Mouse (Mus musculus): ENCODE results near the gene Trmt61a.
A peak's percentile ranks its signal among the peaks of the same experiment; 100 is the strongest.
"Not testable (repeated sequence)": the region's sequence is repeated elsewhere in the genome, so short reads cannot be mapped to it uniquely, and the experiment has no call there.

The Trmt61a gene

GRCm38 (mm10) chr12:111697708-111698107 is 19.8 kb downstream of the Trmt61a start:
- DNase-seq (ENCODE audit: low read depth, low spot score) = no peak

- DNase-seq (ENCODE audit: low read depth, low spot score) = no peak
Measured at GRCm38 (mm10) chr12:111698346-111698913, 20.5 kb downstream of the Trmt61a start.

DNA sequence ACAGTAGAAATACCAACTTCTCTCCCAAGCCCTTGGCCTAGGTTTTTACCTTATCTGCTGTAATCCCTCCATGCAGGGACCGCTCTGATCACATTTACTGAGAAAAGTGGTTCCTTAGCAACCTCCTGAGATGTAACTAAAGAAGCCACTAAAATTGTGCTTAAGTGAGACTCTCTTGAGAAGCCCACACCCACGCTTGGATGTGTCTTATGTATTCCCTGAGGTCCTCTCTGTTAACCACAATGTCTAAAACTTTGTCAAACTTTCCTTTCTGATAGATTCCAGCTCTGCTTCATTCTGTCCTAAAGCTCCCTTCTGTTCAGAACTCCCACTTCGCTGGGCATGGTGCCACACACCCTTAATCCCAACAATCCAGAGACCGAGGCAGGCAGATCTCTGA is 21.6 kb downstream of the Trmt61a start:
- no peak for DNase-seq (ENCODE audit: low read depth, low spot score)

GRCm38 (mm10) chr12:111700920-111701458 is 23.1 kb downstream of the Trmt61a start:
- no peak for DNase-seq (ENCODE audit: low read depth, low spot score)

DNA sequence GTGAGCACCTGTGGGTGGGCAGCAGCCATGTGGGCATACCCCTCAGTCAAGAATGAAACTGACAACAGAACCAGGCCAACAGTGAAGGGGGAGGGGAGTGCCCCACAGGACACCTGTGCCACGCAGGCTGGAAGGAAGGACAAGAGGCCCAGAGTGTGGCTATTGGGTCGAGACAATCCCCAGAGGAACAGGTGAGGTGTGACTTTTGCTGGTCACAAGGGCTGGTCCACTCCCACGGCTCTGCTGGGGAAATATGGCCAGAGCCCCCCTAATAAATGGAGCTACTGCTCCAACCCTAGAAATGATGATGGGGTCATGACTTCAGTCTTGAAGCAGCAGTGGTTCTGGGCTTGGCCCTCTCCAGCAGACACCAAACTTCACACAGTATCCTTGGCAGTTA is 25.4 kb downstream of the Trmt61a start:
- no peak for DNase-seq (ENCODE audit: low read depth, low spot score)

DNA sequence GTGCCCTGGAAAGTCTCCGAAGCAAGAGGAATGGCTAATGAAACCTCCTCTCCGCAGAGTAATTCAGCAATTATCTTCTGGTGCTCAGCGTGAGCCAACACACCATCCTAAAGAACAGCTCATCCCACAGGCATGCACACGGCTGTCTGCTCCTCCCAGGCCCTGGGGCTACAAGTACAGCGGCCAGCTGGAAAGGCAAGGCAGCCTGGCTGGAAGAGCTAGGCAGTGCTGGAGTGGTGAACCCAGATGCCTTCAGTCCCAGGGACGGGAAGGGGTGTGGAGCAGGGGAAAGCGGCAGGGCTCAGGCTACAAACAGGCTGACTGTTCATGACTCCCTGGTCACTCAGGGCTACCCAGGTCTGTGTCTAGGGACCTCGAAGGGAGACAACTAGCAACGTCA is 26.7 kb downstream of the Trmt61a start:
- no peak for DNase-seq (ENCODE audit: low read depth, low spot score)

- no peak for DNase-seq (ENCODE audit: low read depth, low spot score)
Measured at GRCm38 (mm10) chr12:111705186-111705973, 27.5 kb downstream of the Trmt61a start.

DNA sequence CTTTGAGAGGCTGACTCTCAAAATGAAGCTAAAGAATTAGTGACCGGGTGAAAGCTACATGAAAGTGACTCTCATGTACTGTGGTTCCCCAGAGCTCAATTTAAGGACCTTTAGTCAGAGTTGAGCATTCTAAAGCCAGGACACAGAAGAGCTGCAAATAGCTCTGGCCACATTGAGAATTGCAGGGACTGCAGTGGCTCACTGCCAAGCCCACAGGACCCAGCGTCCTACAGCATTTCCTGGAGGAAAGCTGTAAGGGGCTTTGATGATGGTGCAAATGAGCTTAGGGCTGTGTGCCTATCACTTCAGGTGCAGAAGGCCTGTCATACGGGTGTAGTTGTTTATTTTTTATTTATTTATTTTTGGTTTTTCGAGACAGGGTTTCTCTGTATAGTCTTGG is 30.3 kb downstream of the Trmt61a start:
- no peak for DNase-seq (ENCODE audit: low read depth, low spot score)

DNA sequence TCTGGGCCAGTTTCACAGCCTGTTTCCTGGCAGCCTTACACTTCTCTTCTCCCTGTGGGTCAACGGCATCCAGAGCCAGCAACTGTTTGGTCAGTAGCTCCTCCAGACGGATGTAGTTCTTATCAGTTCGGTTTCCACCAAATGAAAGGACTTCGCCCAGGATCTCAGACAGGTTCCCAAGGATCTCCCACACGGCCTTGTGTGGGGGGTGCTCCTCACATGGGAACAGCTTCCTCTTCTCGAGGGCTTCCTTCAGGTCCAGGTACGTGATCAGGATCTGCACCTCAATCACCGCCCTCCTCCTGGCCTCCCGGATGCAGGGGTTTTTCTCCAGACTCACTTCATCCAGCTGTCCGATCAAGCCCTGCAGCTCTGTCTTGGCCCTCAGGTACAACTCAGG is 32.2 kb downstream of the Trmt61a start:
- DNase-seq (ENCODE audit: low read depth, low spot score) = no peak

- DNase-seq (ENCODE audit: low read depth, low spot score) = no peak
Measured at GRCm38 (mm10) chr12:111712476-111712875, 34.6 kb downstream of the Trmt61a start.

- DNase-seq (ENCODE audit: low read depth, low spot score) = peak; percentile 72
Measured at GRCm38 (mm10) chr12:111713004-111713651, 35.2 kb downstream of the Trmt61a start, which contains the start of the genes Bag5 and Apopt1. Gene Bag5 (minus strand): TSS chr12:111713257. Gene Apopt1 (plus strand): TSS chr12:111713261.

GRCm38 (mm10) chr12:111713880-111714279 is 36.0 kb downstream of the Trmt61a start:
- DNase-seq (ENCODE audit: low read depth, low spot score) = not testable (repeated sequence)

GRCm38 (mm10) chr12:111716505-111716904 is 38.6 kb downstream of the Trmt61a start:
- DNase-seq (ENCODE audit: low read depth, low spot score) = no peak

- no peak for DNase-seq (ENCODE audit: low read depth, low spot score)
Measured at GRCm38 (mm10) chr12:111718656-111719055, 40.8 kb downstream of the Trmt61a start.

DNA sequence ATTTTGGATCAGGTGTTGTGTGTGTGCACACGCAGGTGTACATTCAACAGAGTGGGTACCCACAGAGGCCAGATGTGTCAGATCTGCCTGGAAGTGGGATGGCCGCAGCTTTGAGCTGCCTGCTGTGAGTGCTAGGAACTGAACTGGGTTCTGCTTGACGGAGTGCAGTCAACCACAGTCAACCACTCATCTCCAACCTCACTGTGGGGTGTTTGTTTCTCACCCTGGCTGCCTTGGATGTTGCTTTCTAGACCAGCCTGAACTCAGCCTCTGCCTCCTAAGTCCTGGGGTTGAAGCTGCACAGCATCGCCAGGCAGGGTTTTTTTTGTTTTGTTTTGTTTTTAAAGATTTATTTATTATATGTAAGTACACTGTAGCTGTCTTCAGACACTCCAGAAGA is 42.3 kb downstream of the Trmt61a start:
- DNase-seq (ENCODE audit: low read depth, low spot score) = no peak

DNA sequence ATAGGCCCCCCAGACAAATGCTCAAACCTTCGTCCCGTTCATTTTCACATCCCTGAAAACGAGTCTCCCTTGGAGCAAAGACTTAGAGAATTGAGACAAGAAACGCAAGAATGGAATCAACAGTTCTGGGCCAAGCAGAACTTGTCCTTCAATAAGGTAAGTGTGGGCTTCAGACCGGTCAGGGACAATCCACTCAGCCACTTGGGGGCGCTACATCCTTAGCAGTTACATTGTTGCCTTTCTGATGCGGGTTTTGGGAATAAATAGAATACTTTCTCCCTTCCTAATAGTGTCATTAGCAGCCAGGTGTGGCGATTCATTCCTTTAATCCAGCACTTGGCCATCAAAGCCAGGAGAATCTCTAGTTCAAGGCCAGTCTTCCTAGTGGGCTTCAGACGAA is 44.7 kb downstream of the Trmt61a start:
- DNase-seq (ENCODE audit: low read depth, low spot score) = no peak

GRCm38 (mm10) chr12:111724638-111725337 is 46.9 kb downstream of the Trmt61a start:
- no peak for DNase-seq (ENCODE audit: low read depth, low spot score)

GRCm38 (mm10) chr12:111725338-111726121 is 47.6 kb downstream of the Trmt61a start:
- no peak for DNase-seq (ENCODE audit: low read depth, low spot score)

DNA sequence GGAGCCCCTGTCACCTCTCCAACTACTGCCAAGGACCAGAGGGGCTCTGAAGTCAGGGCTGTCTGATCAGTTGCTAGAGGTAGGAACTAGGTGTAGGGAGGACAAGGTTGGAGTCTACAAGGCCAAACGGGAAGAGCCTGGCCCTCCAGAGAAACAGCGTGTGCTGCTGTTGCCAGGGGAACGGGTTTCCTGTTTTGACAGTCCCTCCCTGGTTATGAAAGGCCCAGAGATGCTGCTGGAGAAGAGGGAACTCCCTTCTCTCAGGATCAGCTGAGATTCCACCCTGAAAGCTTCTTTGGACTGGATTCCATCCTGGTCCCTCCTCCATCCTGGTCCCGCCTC is 48.2 kb downstream of the Trmt61a start:
- no peak for DNase-seq (ENCODE audit: low read depth, low spot score)

- no peak for DNase-seq (ENCODE audit: low read depth, low spot score)
Measured at GRCm38 (mm10) chr12:111727956-111728355, 50.1 kb downstream of the Trmt61a start.

Data from WW6 (cell line).